Mouse (Mus musculus): ENCODE results near the gene Gclc. TPM values are rescaled to one million over a fixed set of nuclear protein-coding genes. Genes with fewer than 3 reads are reported as not detected.

Gene Gclc
- polyA plus RNA-seq, 1 experiment from 2014 or later, result 18.1 TPM

DNA sequence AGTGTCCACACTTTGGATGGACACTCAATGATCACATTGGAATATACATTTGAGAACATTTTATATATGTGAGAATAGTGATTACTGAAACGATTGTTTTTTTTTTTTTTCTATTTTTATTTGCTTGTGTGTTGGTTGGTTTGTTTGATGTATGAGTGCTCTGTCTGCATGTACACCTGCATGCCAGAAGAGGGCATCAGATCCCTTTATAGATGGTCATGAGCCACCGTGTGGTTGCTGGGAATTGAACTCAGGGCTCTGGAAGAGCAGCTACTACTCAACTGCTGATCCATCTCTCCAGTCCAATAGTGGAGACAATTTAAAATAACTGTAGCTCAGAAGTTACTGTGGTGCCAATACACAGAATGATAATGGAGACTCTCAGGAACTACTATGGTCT, 65.0 kb downstream of the Gclc start:
- Histone ChIP-seq H3K4me3 (ENCODE audit: low read depth, low read length) (no peak overlapping the region), H3K9ac (ENCODE audit: low read length) (no peak overlapping the region), H3K4me1 (replicated peaks; ENCODE audit: control insufficient read depth, insufficient read depth) (no peaks in the 10 kb centered on the region), H3K9me3 (ENCODE audit: control insufficient read depth, low read length) (no peaks in the 10 kb centered on the region), H3K27ac (replicated peaks) (no peak overlapping the region), H3K27me3 (ENCODE audit: control insufficient read depth, insufficient read depth, low read length) (no peaks in the 10 kb centered on the region), H3K36me3 (ENCODE audit: control insufficient read depth, insufficient read depth, low read length) (no peaks in the 10 kb centered on the region), H3K4me2 (replicated peaks; ENCODE audit: low read depth) (no peak overlapping the region)
- 81% methylated on average over 2 of the region's 2 CpGs for WGBS
- peak; percentile 32 for TF ChIP-seq CTCF (IDR thresholded peaks at IDR 0.05; ENCODE audit: low read depth)
- no peak for TF ChIP-seq EP300 (optimal IDR thresholded peaks at IDR 0.05)
- DNase-seq (ENCODE audit: low spot score) (no peak), ATAC-seq (ENCODE audit: low FRiP score, low TSS enrichment) (no peak)

DNA sequence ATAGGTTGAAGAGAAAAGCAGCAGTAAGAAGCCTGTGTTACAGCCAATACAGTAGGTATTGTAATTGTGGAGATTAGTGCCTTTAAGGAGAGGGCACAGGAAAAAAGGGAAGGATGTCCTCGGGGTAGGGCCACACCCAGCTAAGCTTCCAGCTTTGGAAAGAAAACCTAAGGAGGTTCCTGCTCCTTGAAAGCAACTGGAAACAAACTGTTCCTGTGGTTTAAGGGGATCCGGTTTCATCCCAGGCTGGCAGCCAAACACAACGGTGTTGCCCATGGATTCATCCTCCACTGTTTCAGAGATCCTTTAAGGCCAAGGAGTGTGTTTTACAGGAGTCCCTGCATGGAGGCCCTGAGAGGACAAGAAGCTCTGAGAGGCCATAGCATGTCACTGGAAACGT, 66.5 kb downstream of the Gclc start:
- Histone ChIP-seq H3K4me2 (replicated peaks; ENCODE audit: low read depth) (no peak overlapping the region), H3K27ac (replicated peaks) (no peak overlapping the region)

DNA sequence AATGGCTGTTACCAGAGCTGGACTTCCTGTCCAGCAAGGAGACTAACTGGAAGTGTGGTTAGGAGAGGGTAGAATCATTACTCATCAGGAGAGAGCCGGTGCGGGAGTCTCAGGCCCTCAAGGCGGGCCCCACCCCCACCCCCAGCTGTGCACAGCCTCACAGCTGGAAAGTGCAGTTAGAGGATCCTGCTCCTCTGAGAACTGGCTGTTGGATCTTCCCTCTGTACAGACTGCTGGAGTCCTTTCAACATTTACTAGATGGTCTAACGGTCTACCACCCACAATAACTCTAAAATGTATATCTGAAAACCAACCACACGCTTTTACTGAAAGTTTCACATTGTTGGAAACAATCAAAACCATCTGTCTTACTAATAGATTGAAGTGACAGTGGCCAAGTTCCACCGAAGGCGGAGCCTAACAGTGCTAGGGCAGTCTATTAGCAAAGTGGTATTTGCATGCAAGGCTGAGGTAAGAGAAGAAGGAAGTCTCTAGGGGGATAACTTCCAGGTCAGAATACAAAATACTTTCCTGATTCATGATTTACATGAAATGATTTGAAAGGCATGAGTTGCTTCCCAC, 71.1 kb downstream of the Gclc start:
- Histone ChIP-seq H3K27ac (replicated peaks) (no peak overlapping the region), H3K27me3 (ENCODE audit: control insufficient read depth, insufficient read depth, low read length) (no peaks in the 10 kb centered on the region), H3K4me3 (ENCODE audit: low read depth, low read length) (no peak overlapping the region), H3K36me3 (ENCODE audit: control insufficient read depth, insufficient read depth, low read length) (no peaks in the 10 kb centered on the region), H3K9ac (ENCODE audit: low read length) (no peak overlapping the region), H3K4me1 (replicated peaks; ENCODE audit: control insufficient read depth, insufficient read depth) (no peaks in the 10 kb centered on the region), H3K9me3 (ENCODE audit: control insufficient read depth, low read length) (no peaks in the 10 kb centered on the region), H3K4me2 (replicated peaks; ENCODE audit: low read depth) (no peak overlapping the region)
- DNase-seq (ENCODE audit: low spot score), result no peak
- 14% methylated on average over 7 of the region's 7 CpGs for WGBS
- no peak for TF ChIP-seq CTCF (IDR thresholded peaks at IDR 0.05; ENCODE audit: low read depth)
- TF ChIP-seq EP300 (optimal IDR thresholded peaks at IDR 0.05), result no peak
- ATAC-seq (ENCODE audit: low FRiP score, low TSS enrichment), result peak; percentile 73; the same call in 1 of the 2 replicates

More for the DNA sequence above, 66.5 kb downstream of the Gclc start:
- DNase-seq (ENCODE audit: low spot score) (no peak), ATAC-seq (ENCODE audit: low FRiP score, low TSS enrichment) (no peak)
- Histone ChIP-seq H3K36me3 (ENCODE audit: control insufficient read depth, insufficient read depth, low read length) (no peaks in the 10 kb centered on the region), H3K9me3 (ENCODE audit: control insufficient read depth, low read length) (no peaks in the 10 kb centered on the region), H3K9ac (ENCODE audit: low read length) (no peak overlapping the region), H3K4me1 (replicated peaks; ENCODE audit: control insufficient read depth, insufficient read depth) (no peaks in the 10 kb centered on the region), H3K4me3 (ENCODE audit: low read depth, low read length) (no peak overlapping the region), H3K27me3 (ENCODE audit: control insufficient read depth, insufficient read depth, low read length) (no peaks in the 10 kb centered on the region)
- TF ChIP-seq EP300 (optimal IDR thresholded peaks at IDR 0.05) (no peak), CTCF (IDR thresholded peaks at IDR 0.05; ENCODE audit: low read depth) (no peak)
- WGBS, result 49% methylated on average over 4 of the region's 4 CpGs

DNA sequence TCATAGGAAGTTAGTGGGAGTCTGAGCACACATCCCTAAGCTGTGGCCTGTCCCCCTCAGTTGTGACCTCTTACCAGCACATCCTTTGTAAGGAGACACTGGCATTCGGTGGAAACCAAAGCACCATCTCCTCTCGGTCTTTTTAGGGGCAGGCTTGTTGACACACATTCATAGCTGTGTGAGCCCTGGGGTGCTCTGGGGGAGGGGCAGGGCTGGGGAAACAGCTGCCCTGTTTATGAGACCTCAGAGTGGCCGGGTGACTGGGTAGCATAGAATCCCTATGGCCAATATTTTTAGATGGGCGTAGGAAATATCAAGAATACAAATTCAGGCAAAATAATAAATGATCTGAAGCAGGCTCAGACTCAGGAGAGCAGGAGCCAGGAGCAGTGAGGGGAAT, 71.9 kb downstream of the Gclc start:
- WGBS, result 41% methylated on average over 4 of the region's 4 CpGs
- ATAC-seq (ENCODE audit: low FRiP score, low TSS enrichment) (no peak), DNase-seq (ENCODE audit: low spot score) (no peak)
- Histone ChIP-seq H3K36me3 (ENCODE audit: control insufficient read depth, insufficient read depth, low read length) (no peaks in the 10 kb centered on the region), H3K4me2 (replicated peaks; ENCODE audit: low read depth) (no peak overlapping the region), H3K4me1 (replicated peaks; ENCODE audit: control insufficient read depth, insufficient read depth) (no peaks in the 10 kb centered on the region), H3K27me3 (ENCODE audit: control insufficient read depth, insufficient read depth, low read length) (no peaks in the 10 kb centered on the region), H3K9me3 (ENCODE audit: control insufficient read depth, low read length) (no peaks in the 10 kb centered on the region), H3K9ac (ENCODE audit: low read length) (no peak overlapping the region), H3K4me3 (ENCODE audit: low read depth, low read length) (no peak overlapping the region), H3K27ac (replicated peaks) (no peak overlapping the region)
- no peak for TF ChIP-seq CTCF (IDR thresholded peaks at IDR 0.05; ENCODE audit: low read depth)
- no peak for TF ChIP-seq EP300 (optimal IDR thresholded peaks at IDR 0.05)

DNA sequence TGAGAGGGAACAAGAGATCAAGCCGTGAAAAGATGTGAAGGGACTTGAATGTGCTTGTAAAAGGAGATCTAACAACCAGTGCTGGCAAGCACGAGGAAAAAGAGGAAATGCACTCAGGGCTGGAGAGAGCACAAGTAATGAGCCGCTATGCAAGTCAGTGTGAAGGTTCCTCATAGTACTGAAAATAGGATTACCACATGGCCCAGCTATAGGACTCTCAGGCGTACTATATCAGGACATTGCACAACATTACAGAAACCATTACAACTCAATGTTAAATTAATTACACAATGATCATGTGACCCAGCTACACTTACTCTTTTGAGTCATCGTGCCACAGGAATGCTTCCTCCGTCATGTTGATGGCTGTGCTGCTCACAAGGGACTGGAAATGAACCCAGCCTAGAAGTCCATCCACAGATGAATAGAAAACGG, 74.2 kb downstream of the Gclc start:
- no peak overlapping the region for H3K4me3 ChIP-seq (ENCODE audit: low read depth, low read length)
- H3K36me3 ChIP-seq (ENCODE audit: control insufficient read depth, insufficient read depth, low read length), result no peaks in the 10 kb centered on the region
- H3K9ac ChIP-seq (ENCODE audit: low read length), result no peak overlapping the region
- TF ChIP-seq CTCF (IDR thresholded peaks at IDR 0.05; ENCODE audit: low read depth), result no peak
- TF ChIP-seq EP300 (optimal IDR thresholded peaks at IDR 0.05), result no peak
- H3K4me1 ChIP-seq (replicated peaks; ENCODE audit: control insufficient read depth, insufficient read depth), result no peaks in the 10 kb centered on the region
- H3K4me2 ChIP-seq (replicated peaks; ENCODE audit: low read depth), result no peak overlapping the region
- no peak for DNase-seq (ENCODE audit: low spot score)
- H3K9me3 ChIP-seq (ENCODE audit: control insufficient read depth, low read length), result no peaks in the 10 kb centered on the region
- H3K27ac ChIP-seq (replicated peaks), result no peak overlapping the region
- 42% methylated on average over 7 of the region's 7 CpGs for WGBS
- peak; percentile 81 for ATAC-seq (ENCODE audit: low FRiP score, low TSS enrichment)
- H3K27me3 ChIP-seq (ENCODE audit: control insufficient read depth, insufficient read depth, low read length), result no peaks in the 10 kb centered on the region

DNA sequence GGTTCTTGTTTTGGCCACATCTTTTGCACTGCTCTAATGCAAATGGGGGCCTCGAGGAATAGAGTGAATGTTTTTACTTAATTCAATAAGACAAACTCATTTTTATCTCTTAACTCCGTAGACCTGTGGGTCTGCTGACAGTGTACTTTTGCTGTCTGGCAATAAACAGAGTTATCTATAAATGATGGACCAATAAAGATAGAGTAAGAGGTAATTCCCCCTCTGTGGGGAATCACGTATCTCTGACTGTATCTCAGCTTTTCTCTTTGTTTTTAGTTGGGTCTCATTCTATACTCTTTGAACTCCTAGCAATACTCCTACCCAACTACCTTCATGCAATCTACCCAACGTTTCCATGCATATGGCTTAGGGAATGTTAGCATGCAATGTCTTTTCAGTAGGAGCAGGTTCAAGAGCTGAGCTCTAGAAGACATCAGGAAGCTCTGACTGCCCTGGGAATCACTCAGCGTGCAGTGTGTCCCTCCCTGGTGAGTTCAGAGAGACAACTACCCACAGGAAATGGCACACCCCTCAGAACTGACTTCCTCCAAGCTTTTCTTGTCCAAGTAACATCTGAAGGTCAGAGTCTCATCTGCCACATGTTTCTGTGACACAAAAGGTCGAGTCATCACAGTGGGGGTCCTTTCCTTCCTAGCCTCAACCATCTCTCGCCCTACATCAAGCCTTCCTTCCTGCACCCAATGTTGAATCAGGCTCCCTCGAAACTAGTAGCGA, 80.1 kb downstream of the Gclc start:
- Histone ChIP-seq H3K36me3 (ENCODE audit: control insufficient read depth, insufficient read depth, low read length) (no peaks in the 10 kb centered on the region), H3K27me3 (ENCODE audit: control insufficient read depth, insufficient read depth, low read length) (no peaks in the 10 kb centered on the region), H3K4me1 (replicated peaks; ENCODE audit: control insufficient read depth, insufficient read depth) (no peaks in the 10 kb centered on the region), H3K4me2 (replicated peaks; ENCODE audit: low read depth) (no peak overlapping the region), H3K27ac (replicated peaks) (no peak overlapping the region), H3K9me3 (ENCODE audit: control insufficient read depth, low read length) (no peaks in the 10 kb centered on the region), H3K4me3 (ENCODE audit: low read depth, low read length) (no peak overlapping the region), H3K9ac (ENCODE audit: low read length) (no peak overlapping the region)
- ATAC-seq (ENCODE audit: low FRiP score, low TSS enrichment) (no peak), DNase-seq (ENCODE audit: low spot score) (no peak)
- TF ChIP-seq CTCF (IDR thresholded peaks at IDR 0.05; ENCODE audit: low read depth) (no peak), EP300 (optimal IDR thresholded peaks at IDR 0.05) (no peak)
- WGBS, result 68% methylated on average over 9 of the region's 9 CpGs

Data from stomach, postnatal 0 days (tissue).